8 mouse cellular contexts compared by ENCODE assay signal in genomic region chr7:28597642-28598446, GRCm38 (mm10). TPM values are rescaled to one million over a fixed set of nuclear protein-coding genes. Genes with fewer than 3 reads are reported as not detected.
DNase-seq lines count a peak whose midpoint lies in the region; ATAC-seq lines count a peak whose summit lies in the region.

Samd4b (minus strand) TSS chr7:28598144.
Pak4 (minus strand) TSS chr7:28598185.

- peak; percentile 89 for ATAC-seq in intestine, embryonic 14.5 days (replicated peaks; ENCODE audit: low FRiP score, low TSS enrichment, low read depth)

- no peaks in the 10 kb centered on the region for H3K27me3 ChIP-seq in intestine, embryonic 14.5 days (replicated peaks; ENCODE audit: control insufficient read depth, insufficient read depth, low read length)

- H3K9ac ChIP-seq in intestine, embryonic 14.5 days (ENCODE audit: low read length) = peak within 1 kb of the TSS; percentile 66

- H3K4me1 ChIP-seq in intestine, embryonic 14.5 days (replicated peaks; ENCODE audit: control insufficient read depth, insufficient read depth, low read length) = peaks cover 40% of the 10 kb centered on the region

- H3K9me3 ChIP-seq in intestine, embryonic 14.5 days (ENCODE audit: control insufficient read depth, low read length) = no peaks in the 10 kb centered on the region

- peak within 1 kb of the TSS; percentile 78 for H3K4me2 ChIP-seq in intestine, embryonic 14.5 days (ENCODE audit: low read length)

- H3K36me3 ChIP-seq in intestine, embryonic 14.5 days (ENCODE audit: control insufficient read depth, insufficient read depth, low read length) = peaks cover 5% of the 10 kb centered on the region; the same call in 1 of the 2 replicates

- intact Hi-C loops in left cerebral cortex, postnatal 14 days (cut with DNase I) = no loop called here

- peak within 1 kb of the TSS; percentile 64 for H3K4me3 ChIP-seq in intestine, embryonic 14.5 days (ENCODE audit: low read depth, low read length)

- H3K27ac ChIP-seq in intestine, embryonic 14.5 days (ENCODE audit: low read depth) = peak within 1 kb of the TSS; percentile 86

- peak; percentile 99 to 100 for DNase-seq in adrenal gland, adult (ENCODE audit: inconsistent age in 2 of 2, low spot score in 1 of 2)
- peak; percentile 99 for DNase-seq in embryo, embryonic 10.5 days (ENCODE audit: low spot score)
- DNase-seq in gastrocnemius, postnatal 25 days = peak; percentile 99
- DNase-seq in intestine, embryonic 14.5 days (ENCODE audit: low spot score) = peak; percentile 99
- DNase-seq in left cerebral cortex, postnatal 14 days (ENCODE audit: low spot score in 2 of 2) = peak; percentile 99
- peak; percentile 98 for DNase-seq in mesoderm, embryonic 11.5 days (ENCODE audit: low read depth, low spot score)
- peak; percentile 97 to 98 for DNase-seq in right cerebral cortex, postnatal 36 days (ENCODE audit: low spot score in 2 of 2)
- DNase-seq in yolk sac, embryonic 10.5 days (ENCODE audit: low spot score) = peak; percentile 99

- WGBS in intestine, embryonic 14.5 days = under 1% methylated on average over 66 of the region's 66 CpGs

RNA-seq across cellular contexts. Expression of gene Samd4b, which starts in this region (rescaled TPM):
- 10 to 100 TPM in 1 of 2 experiments, 1 to 10 TPM in 1; 9.8 to 14.0 TPM for total RNA-seq in gastrocnemius, postnatal 25 days (2021)
- polyA plus RNA-seq in intestine, embryonic 14.5 days (2014; fragmentation: Nextera tagmentation; extraction: Ambion mirVana) = 26.7 and 27.7 TPM in 2 replicates
- total RNA-seq in left cerebral cortex, postnatal 14 days (2021) = 10 to 100 TPM; 59.8 to 61.6 TPM

RNA-seq across cellular contexts. Expression of gene Pak4, which starts in this region (rescaled TPM):
- 1 to 10 TPM; 3.0 TPM for total RNA-seq in gastrocnemius, postnatal 25 days (2021)
- polyA plus RNA-seq in intestine, embryonic 14.5 days (2014; fragmentation: Nextera tagmentation; extraction: Ambion mirVana) = 50.2 and 50.8 TPM in 2 replicates
- 1 to 10 TPM; 8.7 to 10.0 TPM for total RNA-seq in left cerebral cortex, postnatal 14 days (2021)

Comparison
In these comparisons a context has a peak if more than half of its experiments do, and no peak if none do; other contexts are left out.
1. Peak in every context shown above with its lines: DNase-seq, ATAC-seq, H3K4me3 ChIP-seq and H3K27ac ChIP-seq.
2. RNA of gene Samd4b (total RNA-seq): 59.8 to 61.6 TPM in left cerebral cortex, postnatal 14 days; 9.8 to 14.0 TPM in gastrocnemius, postnatal 25 days; every median in the first group is over 4 times any median in the second.